Mouse (Mus musculus) kidney, adult 2 months (tissue): ENCODE data around the gene Dact3. TPM values are rescaled to one million over a fixed set of nuclear protein-coding genes. Genes with fewer than 3 reads are reported as not detected.

ENCODE experiments used
- DNase-seq: peaks from one replicate; pipeline ENCODE4 v3.0.0; 2021
- H3K27ac ChIP-seq: fragments of 200-500 bp; 2 replicates; pipeline ENCODE4 v1.5.1; 2012; ENCODE audit warnings: low read depth, low read length, control low read depth, inconsistent platforms; ENCODE audit not compliant: insufficient read depth
- H3K27me3 ChIP-seq: fragments of 200-500 bp; replicated peaks from 2 replicates; pipeline ENCODE4 v1.6.1; 2012; ENCODE audit warnings: mild to moderate bottlenecking, moderate library complexity, low read length, inconsistent platforms; ENCODE audit not compliant: control insufficient read depth, insufficient read depth
- H3K36me3 ChIP-seq: fragments of 200-500 bp; 2 replicates; pipeline ENCODE4 v1.6.1; 2012; ENCODE audit warnings: mild to moderate bottlenecking, moderate library complexity, low read length, inconsistent platforms; ENCODE audit not compliant: control insufficient read depth, insufficient read depth
- H3K4me1 ChIP-seq: fragments of 200-500 bp; 2 replicates; pipeline ENCODE4 v1.6.1; 2011; ENCODE audit warnings: low read length; ENCODE audit not compliant: control insufficient read depth, insufficient read depth
- H3K4me3 ChIP-seq: fragments of 200-500 bp; 2 replicates; pipeline ENCODE4 v1.5.1; 2011; ENCODE audit warnings: mild to moderate bottlenecking, low read depth, low read length, control low read depth; ENCODE audit not compliant: insufficient read depth
- CTCF ChIP-seq: fragments of 200-500 bp; conservative IDR thresholded peaks from 2 replicates; pipeline ENCODE4 v1.5.1; 2011; ENCODE audit warnings: low read depth, mild to moderate bottlenecking, control low read depth, low read length, moderate library complexity, mixed read lengths; ENCODE audit not compliant: insufficient read depth, insufficient read length
- POLR2A ChIP-seq: fragments of 200-500 bp; IDR thresholded peaks from one replicate; pipeline ENCODE4 v1.6.1; 2011; ENCODE audit warnings: low read depth, low read length, control low read depth
- WGBS: fragments of 180-500 bp; shearing (Covaris S2); methylation state at CpG from one replicate; pipeline ENCODE4 v1.1.7; 2018; 5-methylcytosine and 5-hydroxymethylcytosine counted together
- polyA plus RNA-seq: library from polyadenylated mRNA; depleted of rRNA; stranded (reverse); fragments of >200 nt; gene quantifications from 2 replicates; pipeline ENCODE4 v1.2.3, GENCODE M21; 2012

Dact3 gene
- polyA plus RNA-seq, 1 experiment: 5.5 TPM

- no peaks in the 10 kb centered on the region for H3K36me3 ChIP-seq
- peak within 1 kb of the TSS; percentile 7 for H3K4me3 ChIP-seq
- peak; percentile 87 for DNase-seq
- WGBS: under 1% methylated on average over 30 of the region's 30 CpGs
- no peaks in the 10 kb centered on the region; the same call in 1 of the 2 replicates for H3K27me3 ChIP-seq
- H3K4me1 ChIP-seq: no peaks in the 10 kb centered on the region
- peak within 1 kb of the TSS; percentile 63 for H3K27ac ChIP-seq
- TF ChIP-seq POLR2A: no peak
- TF ChIP-seq CTCF: peak; percentile 88
These were observed 16.7 kb downstream of the Dact3 start, which contains the start of gene Gng8 for GRCm38 (mm10) chr7:16891641-16892351. TSS of gene Gng8 (plus strand) at chr7:16891786.

DNA sequence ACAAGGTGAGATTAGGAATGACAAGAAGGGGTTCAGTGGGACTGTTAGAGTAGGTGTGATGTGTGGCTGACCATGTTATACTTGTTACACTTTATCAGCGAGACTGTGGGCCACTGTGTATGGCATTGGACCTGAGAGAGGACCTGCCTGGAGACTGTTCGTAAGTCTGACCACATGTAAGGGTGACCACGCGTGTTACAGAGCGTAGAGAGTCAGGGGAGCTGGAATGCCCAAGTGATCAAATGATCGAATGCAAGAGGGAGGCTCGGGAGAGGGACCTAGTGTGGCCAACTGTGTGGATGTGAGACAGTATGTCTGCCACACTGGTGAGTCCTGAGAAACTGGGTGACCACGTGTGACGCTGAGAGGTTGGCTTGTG lies 17.2 kb downstream of the Dact3 start:
- H3K4me3 ChIP-seq: no peak overlapping the region
- TF ChIP-seq POLR2A: no peak
- H3K27ac ChIP-seq: no peak overlapping the region
- H3K36me3 ChIP-seq: no peaks in the 10 kb centered on the region
- H3K27me3 ChIP-seq: no peaks in the 10 kb centered on the region; the same call in 1 of the 2 replicates
- H3K4me1 ChIP-seq: no peaks in the 10 kb centered on the region
- 45% methylated on average over 9 of the region's 9 CpGs for whole genome bisulfite sequencing
- DNase-seq: no peak

DNA sequence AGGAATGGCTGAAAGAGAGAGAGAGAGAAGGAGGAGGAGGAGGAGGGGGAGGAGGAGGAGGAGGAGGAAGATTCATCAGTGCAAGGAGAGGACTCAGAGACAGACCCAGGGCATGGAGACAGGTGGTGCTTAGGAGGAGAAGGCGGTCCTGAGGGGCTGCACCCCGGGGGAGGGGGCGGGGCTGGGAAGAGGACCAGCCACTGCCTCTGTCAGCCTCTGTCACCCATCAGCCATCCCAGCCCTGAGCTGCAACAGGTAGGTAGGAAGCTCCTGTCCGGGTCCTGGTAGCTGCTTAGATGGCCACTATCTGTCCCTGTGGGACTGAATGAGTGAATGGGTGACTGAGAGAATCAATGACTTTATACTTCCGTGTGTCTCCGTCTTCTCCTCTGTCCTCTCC lies 18.5 kb downstream of the Dact3 start:
- 15% methylated on average over 3 of the region's 6 CpGs for WGBS

GRCm38 (mm10) chr7:16894279-16894678 lies 19.2 kb downstream of the Dact3 start:
- TF ChIP-seq POLR2A: no peak
- no peak for TF ChIP-seq CTCF
- Histone ChIP-seq H3K27ac (no peak overlapping the region), H3K4me1 (no peaks in the 10 kb centered on the region), H3K36me3 (no peaks in the 10 kb centered on the region), H3K4me3 (no peak overlapping the region), H3K27me3 (no peaks in the 10 kb centered on the region; the same call in 1 of the 2 replicates)
- WGBS: 10% methylated on average over 4 of the region's 4 CpGs
- no peak for DNase-seq

More for the DNA sequence above, 18.5 kb downstream of the Dact3 start:
- no peak for DNase-seq
- Histone ChIP-seq H3K36me3 (no peaks in the 10 kb centered on the region), H3K27me3 (no peaks in the 10 kb centered on the region; the same call in 1 of the 2 replicates), H3K27ac (no peak overlapping the region), H3K4me3 (no peak overlapping the region), H3K4me1 (no peaks in the 10 kb centered on the region)
- TF ChIP-seq CTCF (no peak), POLR2A (no peak)

DNA sequence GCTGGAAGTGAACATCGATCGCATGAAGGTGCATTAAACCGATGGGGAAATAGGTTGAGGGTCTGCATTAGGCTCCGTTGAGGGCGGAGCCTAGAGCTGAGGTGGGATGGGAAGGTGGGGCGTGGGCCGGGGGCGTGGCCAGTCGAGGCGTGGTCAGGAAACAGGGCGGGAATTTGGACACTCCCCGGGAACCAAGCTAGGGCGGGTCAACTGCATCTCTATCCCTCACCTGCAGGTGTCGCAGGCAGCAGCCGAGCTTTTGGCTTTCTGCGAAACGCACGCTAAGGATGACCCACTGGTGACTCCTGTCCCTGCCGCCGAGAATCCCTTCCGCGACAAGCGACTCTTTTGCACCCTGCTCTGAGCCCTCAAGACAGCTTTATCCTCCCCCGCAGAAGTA lies 19.9 kb downstream of the Dact3 start:
- no peaks in the 10 kb centered on the region for H3K36me3 ChIP-seq
- no peaks in the 10 kb centered on the region; the same call in 1 of the 2 replicates for H3K27me3 ChIP-seq
- TF ChIP-seq CTCF (peak; percentile 84), POLR2A (no peak)
- H3K4me1 ChIP-seq: no peaks in the 10 kb centered on the region
- DNase-seq: peak; percentile 80
- 1% methylated on average over 24 of the region's 24 CpGs for WGBS
- H3K4me3 ChIP-seq: no peak overlapping the region
- H3K27ac ChIP-seq: no peak overlapping the region

DNA sequence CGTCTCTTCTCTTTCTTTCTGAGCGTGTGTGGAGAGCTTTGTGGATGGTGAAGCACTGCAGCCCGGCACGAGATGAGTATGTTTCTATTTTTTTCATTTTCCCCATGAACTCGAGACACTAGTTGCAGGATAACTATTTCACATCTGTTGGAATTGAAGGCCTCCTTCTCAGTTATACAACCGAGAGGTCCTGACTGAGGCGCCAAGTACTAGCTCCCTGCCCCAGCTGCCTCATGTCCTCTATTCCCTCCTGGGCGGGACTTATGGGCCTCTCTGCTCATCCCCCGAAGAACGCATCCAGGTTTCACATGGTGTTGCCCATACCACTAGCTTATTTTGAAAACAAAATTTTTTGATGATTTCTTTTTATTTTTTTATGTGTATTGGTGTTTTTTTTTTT lies 20.4 kb downstream of the Dact3 start:
- WGBS: 37% methylated on average over 10 of the region's 10 CpGs
- no peaks in the 10 kb centered on the region; the same call in 1 of the 2 replicates for H3K27me3 ChIP-seq
- H3K27ac ChIP-seq: no peak overlapping the region
- TF ChIP-seq POLR2A: no peak
- TF ChIP-seq CTCF: no peak
- H3K36me3 ChIP-seq: no peaks in the 10 kb centered on the region
- no peak for DNase-seq
- H3K4me1 ChIP-seq: no peaks in the 10 kb centered on the region
- H3K4me3 ChIP-seq: no peak overlapping the region

DNA sequence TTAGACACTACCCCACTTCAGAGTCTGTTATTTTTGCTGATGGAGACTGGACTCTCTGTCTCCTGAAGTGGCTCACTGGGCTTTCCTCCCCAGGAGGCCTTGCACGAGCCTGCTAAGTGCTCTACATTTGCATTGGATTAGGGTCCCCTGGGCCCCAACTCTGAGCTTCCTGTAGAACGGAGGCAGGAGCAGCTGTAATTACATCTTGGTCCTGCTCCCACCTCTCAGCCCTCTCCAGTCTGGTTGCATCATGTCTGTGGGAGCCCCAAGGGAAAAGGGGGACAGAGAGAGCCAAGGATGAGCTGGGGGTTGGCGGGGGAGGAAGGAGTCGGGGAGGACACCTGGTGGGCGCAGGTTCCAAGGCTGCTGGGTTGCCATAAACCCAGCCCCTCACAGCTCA lies 25.4 kb downstream of the Dact3 start:
- no peak for DNase-seq
- Histone ChIP-seq H3K4me3 (no peak overlapping the region), H3K27me3 (no peaks in the 10 kb centered on the region), H3K4me1 (no peaks in the 10 kb centered on the region), H3K36me3 (no peaks in the 10 kb centered on the region), H3K27ac (no peak overlapping the region)
- TF ChIP-seq POLR2A (no peak), CTCF (no peak)
- 40% methylated on average over 5 of the region's 5 CpGs for WGBS
